Mouse (Mus musculus) cortical plate, adult 2 months (tissue): ENCODE data around the gene Rhbdd1.

ENCODE experiments used
- CTCF ChIP-seq: fragments of 200-500 bp; IDR thresholded peaks from 2 replicates; pipeline ENCODE4 v1.5.1; 2011; ENCODE audit warnings: mild to moderate bottlenecking, control low read depth, low read length; ENCODE audit not compliant: insufficient read depth; ENCODE audit errors: extremely low read depth
- POLR2A ChIP-seq: fragments of 200-500 bp; IDR thresholded peaks from 2 replicates; pipeline ENCODE4 v1.6.1; 2011; ENCODE audit warnings: mild to moderate bottlenecking, low read length, control low read depth; ENCODE audit not compliant: insufficient read depth; ENCODE audit errors: extremely low read depth

DNA sequence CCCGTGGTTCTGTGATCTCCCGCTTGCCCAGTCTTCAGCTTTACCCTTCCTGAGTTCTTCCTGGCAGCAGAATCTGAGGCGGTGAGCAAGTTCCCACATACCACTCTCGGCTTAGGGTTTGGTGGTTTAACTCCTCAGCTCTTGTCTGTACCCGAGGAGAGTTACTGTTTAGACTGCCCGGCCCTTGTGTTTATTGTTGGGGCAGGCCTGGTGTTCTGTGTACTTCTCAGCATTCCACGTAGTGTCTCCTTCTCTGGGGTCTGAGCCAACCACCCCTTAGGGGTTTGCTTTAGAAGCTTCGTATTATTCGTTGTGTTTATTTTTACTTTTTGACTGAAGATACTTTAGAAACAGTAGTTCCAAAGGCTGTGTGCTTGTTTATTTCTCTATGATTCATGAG is 68.8 kb downstream of the Rhbdd1 start:
- no peak for TF ChIP-seq POLR2A
- no peak for TF ChIP-seq CTCF
